Mouse (Mus musculus): ENCODE measurements around the gene Lsm2. TPM values are rescaled to one million over a fixed set of nuclear protein-coding genes. Genes with fewer than 3 reads are reported as not detected.

Lsm2 gene
- total RNA-seq (2023) = 10 to 100 TPM; 31.7 to 37.8 TPM

DNA sequence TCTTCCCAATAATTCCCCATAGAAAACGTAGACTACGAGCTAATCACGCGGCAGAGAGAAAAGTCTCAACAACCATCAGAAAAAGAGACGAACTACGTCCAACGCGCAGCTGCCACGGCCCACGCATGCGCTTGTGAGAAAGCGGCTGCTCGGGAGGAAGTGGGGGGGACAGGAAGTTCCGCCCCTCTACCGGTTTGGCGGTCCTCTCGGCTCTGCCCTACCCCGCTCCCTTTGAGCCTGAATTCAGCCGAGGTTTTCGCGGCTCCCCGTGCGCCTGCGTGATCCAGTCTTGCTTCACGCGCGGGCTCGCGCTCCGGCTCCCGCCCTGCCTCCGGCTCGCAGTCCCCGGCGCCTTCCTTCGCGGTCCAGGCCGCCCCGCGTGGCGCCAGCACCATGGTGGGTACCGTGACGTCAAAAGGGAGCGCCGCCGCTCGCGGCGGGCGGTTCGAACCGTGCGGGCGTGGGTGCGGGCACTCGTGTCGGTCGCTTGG is at the start of gene Lsm2:
Gene Lsm2 (plus strand): TSS at position 173 of the 491 bp plus-strand sequence.

DNA sequence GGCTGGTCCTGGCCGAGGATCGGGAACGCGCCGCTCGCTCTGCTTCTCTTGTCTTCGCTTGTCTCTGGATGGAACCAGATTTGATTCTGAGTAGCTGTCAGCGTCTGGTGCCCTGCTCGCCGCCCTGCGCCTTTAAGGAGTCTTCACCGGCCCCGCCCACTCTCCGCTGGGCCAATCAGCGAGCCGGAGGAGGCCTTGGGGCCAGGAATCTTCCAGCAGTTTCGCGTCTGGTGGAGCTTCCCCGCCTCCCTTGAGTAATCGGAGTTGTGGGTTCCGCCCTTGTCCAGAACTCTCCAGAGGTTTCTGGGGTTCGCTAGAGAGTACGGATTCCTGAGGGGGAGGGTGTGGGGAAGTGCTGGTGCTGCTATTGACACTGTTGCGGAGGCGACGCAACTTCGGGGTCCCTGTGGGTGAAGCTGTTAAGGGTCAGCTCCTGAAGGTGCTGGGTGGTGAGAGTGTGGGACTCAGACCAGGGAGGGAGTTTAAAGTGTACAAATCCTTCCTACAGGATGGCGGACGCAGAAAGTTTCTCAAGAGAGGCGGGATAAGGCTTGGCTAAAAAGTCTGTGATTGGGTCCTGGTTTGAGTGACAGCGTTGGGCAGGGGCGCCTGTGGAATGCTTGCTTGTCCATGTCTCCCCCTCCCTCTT is 22.4 kb upstream of the Lsm2 start, which contains the start of gene Hspa1b:
Gene Hspa1b (minus strand): TSS at position 109 of the 649 bp plus-strand sequence.

DNA sequence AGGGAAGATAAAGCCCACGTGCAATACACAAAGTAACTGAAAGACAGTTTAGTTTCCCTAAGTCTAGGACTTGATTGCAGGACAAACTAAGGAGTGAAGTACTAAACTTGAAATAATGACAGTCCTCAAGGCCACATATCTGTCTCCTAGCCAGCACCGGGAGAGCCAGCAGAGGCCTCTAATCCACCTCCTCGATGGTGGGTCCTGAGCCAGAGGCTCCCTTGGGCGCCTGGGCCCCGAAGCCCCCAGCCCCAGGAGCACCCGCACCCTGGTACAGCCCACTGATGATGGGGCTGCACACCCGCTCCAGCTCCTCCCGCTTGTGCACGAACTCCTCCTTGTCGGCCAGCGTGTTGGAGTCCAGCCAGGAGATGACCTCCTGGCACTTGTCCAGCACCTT is 11.8 kb upstream of the Lsm2 start, which contains the start of gene Gm20481:
Gene Gm20481 (plus strand): TSS at position 91 of the 400 bp plus-strand sequence.

DNA sequence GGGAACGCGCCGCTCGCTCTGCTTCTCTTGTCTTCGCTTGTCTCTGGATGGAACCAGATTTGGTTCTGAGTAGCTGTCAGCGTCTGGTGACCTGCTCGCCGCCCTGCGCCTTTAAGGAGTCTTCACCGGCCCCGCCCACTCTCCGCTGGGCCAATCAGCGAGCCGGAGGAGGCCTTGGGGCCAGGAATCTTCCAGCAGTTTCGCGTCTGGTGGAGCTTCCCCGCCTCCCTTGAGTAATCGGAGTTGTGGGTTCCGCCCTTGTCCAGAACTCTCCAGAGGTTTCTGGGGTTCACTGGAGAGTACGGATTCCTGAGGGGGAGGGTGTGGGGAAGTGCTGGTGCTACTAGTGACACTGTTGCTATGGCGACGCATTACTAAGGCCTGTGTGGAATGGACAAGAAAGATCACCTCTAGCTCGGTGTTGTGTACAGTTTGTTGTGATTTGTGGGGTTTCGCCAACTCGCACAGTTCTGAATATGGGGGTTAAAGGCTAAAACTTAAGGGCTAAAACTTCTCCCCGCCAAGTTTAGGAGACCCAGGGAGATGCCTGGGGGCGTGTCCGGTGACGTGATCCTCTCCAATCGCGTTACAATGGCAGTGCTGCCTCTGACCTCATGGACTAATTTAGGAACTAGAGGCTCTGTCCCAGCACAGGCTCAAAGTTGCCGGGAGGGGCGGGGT is 9.5 kb upstream of the Lsm2 start, which contains the start of the genes Hspa1a and Hspa1l:
Gene Hspa1a (minus strand): TSS at position 88 of the 681 bp plus-strand sequence.
Gene Hspa1l (plus strand): TSS at position 635 of the 681 bp plus-strand sequence.

DNA sequence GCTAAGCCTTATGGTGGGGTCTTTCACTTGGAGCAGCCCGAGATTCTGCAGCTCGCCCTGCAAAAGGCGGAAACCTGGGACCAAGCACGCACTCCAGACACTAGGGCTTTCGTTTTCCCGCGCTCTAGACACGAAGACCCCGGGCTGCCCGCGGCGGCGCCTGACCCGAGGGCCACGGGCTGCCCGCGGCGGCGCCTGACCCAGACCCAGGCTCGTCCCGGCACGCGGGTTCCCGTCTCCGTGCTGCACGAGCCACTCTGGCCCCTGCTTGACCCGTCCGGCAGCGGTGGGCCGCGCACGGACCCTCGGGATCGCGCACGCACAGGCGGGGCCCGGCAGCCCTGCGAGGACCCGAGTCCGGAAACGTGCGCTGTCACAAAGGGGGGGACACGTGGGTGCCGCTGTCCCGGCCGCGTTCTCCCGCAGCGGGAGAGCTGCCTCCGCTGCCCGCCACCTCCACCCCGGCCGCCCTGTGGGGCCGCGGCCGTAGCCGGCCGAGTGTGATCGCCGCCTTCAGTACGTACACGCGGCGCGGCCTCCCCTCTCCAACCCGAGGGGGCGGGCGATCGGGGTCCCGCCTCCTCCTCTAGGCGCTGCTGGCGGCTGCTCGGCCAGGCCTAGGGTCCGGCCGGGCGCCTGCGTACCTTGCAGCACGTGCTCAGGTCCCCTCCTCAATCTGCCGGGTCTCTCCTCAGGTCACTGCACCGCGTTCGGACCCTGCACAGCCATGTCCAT is 19.2 kb downstream of the Lsm2 start, which contains the start of gene Vars:
Gene Vars (plus strand): TSS at position 271 of the 735 bp plus-strand sequence.

DNA sequence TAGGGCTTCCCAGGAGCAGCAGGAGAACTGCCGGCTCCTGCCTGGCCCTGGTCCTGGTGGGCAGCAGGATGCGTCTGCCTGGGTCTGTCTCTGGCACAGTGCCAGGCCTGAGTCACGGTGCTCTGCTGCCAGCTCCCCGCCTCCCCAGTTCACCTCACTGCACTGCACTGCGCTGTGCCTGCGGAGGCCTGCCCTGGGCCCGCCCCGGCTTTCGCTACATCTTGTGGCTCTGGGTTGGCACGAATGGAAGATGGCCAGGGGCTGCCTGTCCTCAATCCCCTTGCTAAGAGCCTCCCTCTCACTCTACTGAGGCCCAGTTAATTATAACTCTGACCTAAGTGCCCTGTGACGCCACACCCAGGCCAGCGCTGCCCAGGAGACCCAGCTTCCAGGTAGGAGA is 34.7 kb downstream of the Lsm2 start, which contains the start of gene Vwa7:
Gene Vwa7 (plus strand): TSS at position 204 of the 400 bp plus-strand sequence.

DNA sequence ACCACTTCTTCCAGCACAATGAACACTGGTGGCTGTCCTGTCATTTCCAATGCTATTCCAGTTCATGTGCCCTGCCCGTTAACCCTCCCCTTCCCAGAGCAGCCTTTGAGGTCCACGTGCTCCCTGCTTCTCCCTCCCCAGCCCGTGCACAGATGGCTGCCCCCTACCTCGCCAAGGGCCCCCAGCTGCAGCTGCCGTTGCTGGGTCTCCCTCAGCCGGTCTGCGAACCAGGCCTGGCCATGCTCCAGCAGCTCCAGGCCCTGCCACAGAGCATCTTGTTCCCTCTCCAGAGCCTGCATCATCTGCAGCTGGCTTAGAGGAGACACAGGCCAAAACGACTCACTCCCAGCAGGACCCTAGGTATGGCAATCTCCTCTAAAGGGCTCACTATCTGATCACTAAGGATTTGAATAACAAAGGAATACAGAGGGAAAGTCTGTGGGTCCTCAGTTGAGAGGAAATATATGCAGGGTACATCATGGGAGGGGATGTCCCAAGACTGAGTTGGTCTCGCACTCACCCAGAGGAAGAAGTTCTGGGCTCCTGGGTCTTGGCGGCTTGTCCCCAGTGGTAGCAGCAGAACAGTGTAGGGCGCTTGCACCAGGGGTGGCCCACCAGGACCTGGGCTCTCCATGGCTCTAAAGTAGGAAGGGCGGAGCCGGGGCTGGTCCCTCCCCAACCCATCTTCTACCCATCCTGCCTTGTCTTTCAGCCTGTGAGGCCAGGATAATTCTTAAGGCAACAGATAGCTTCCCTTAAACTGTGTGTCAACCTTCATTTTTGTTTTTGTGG is 45.8 kb downstream of the Lsm2 start, which contains the start of gene Sapcd1:
Gene Sapcd1 (minus strand): TSS at position 740 of the 792 bp plus-strand sequence.

Other genes starting within 250 kb of the Lsm2 start
- gene C4b, start 238.0 kb upstream of the Lsm2 start, total RNA-seq (2023) = 1 to 10 TPM in 1 of 2 experiments, under 1 TPM in 1; 0.93 to 1.6 TPM
- gene Cyp21a1, start 177.3 kb upstream of the Lsm2 start, total RNA-seq (2023) = not detected
- 10 to 100 TPM; 57.0 to 64.6 TPM for gene Stk19, start 144.9 kb upstream of the Lsm2 start, total RNA-seq (2023)
- 10 to 100 TPM; 74.3 to 76.9 TPM for gene Dxo, start 144.8 kb upstream of the Lsm2 start, total RNA-seq (2023)
- gene Skiv2l, start 131.7 kb upstream of the Lsm2 start, total RNA-seq (2023) = 100 to 1,000 TPM; 102 to 116 TPM
- 10 to 100 TPM; 29.5 to 31.1 TPM for gene Nelfe, start 131.5 kb upstream of the Lsm2 start, total RNA-seq (2023)
- gene Cfb, start 119.3 kb upstream of the Lsm2 start, total RNA-seq (2023) = under 1 TPM in 1 of 2 experiments, not detected in 1; 0.38 TPM
- 1 to 10 TPM; 4.7 to 5.7 TPM for gene Zbtb12, start 102.4 kb upstream of the Lsm2 start, total RNA-seq (2023)
- not detected for gene Gm20547, start 99.8 kb upstream of the Lsm2 start, total RNA-seq (2023)
- 1 to 10 TPM in 1 of 2 experiments, under 1 TPM in 1; 0.35 to 2.6 TPM for gene C2, start 83.6 kb upstream of the Lsm2 start, total RNA-seq (2023)
- 100 to 1,000 TPM; 127 to 138 TPM for gene Ehmt2, start 83.4 kb upstream of the Lsm2 start, total RNA-seq (2023)
- not detected for gene Slc44a4, start 67.4 kb upstream of the Lsm2 start, total RNA-seq (2023)
- 10 to 100 TPM; 43.5 to 54.2 TPM for gene Neu1, start 50.6 kb upstream of the Lsm2 start, total RNA-seq (2023)
- gene Hspa1b, start 22.6 kb upstream of the Lsm2 start, total RNA-seq (2023) = 10 to 100 TPM; 10.4 to 11.9 TPM
- gene Gm20481, start 11.9 kb upstream of the Lsm2 start, total RNA-seq (2023) = not detected
- gene Hspa1a, start 9.7 kb upstream of the Lsm2 start, total RNA-seq (2023) = 1 to 10 TPM; 3.2 to 3.6 TPM
- not detected for gene Hspa1l, start 9.2 kb upstream of the Lsm2 start, total RNA-seq (2023)
- gene Vars, start 19.1 kb downstream of the Lsm2 start, total RNA-seq (2023) = 100 to 1,000 TPM; 113 to 115 TPM
- gene Vwa7, start 34.7 kb downstream of the Lsm2 start, total RNA-seq (2023) = under 1 TPM; 0.47 to 0.52 TPM
- gene Sapcd1, start 46.2 kb downstream of the Lsm2 start, total RNA-seq (2023) = 1 to 10 TPM in 1 of 2 experiments, not detected in 1; 2.3 TPM
- 1 to 10 TPM; 2.0 to 3.3 TPM for gene Msh5, start 64.9 kb downstream of the Lsm2 start, total RNA-seq (2023)
- 100 to 1,000 TPM; 161 to 180 TPM for gene Clic1, start 68.1 kb downstream of the Lsm2 start, total RNA-seq (2023)
- 1 to 10 TPM in 1 of 2 experiments, under 1 TPM in 1; 0.86 to 4.1 TPM for gene Ddah2, start 77.2 kb downstream of the Lsm2 start, total RNA-seq (2023)
- gene Ly6g6c, start 83.5 kb downstream of the Lsm2 start, total RNA-seq (2023) = not detected
- not detected for gene Mpig6b, start 84.3 kb downstream of the Lsm2 start, total RNA-seq (2023)
- gene Ly6g6e, start 95.0 kb downstream of the Lsm2 start, total RNA-seq (2023) = not detected
- gene Ly6g6d, start 96.2 kb downstream of the Lsm2 start, total RNA-seq (2023) = not detected
- gene Ly6g6f, start 103.7 kb downstream of the Lsm2 start, total RNA-seq (2023) = not detected
- gene Abhd16a, start 107.4 kb downstream of the Lsm2 start, total RNA-seq (2023) = 10 to 100 TPM; 73.4 to 81.3 TPM
- not detected for gene Ly6g5c, start 126.4 kb downstream of the Lsm2 start, total RNA-seq (2023)
- gene Ly6g5b, start 133.6 kb downstream of the Lsm2 start, total RNA-seq (2023) = 1 to 10 TPM; 2.7 to 5.4 TPM
- gene Gpank1, start 139.6 kb downstream of the Lsm2 start, total RNA-seq (2023) = 10 to 100 TPM; 33.5 to 34.9 TPM
- gene Csnk2b, start 140.2 kb downstream of the Lsm2 start, total RNA-seq (2023) = 100 to 1,000 TPM; 152 to 162 TPM
- gene D17H6S53E, start 144.5 kb downstream of the Lsm2 start, total RNA-seq (2023) = 10 to 100 TPM; 26.0 to 26.8 TPM
- gene Apom, start 150.2 kb downstream of the Lsm2 start, total RNA-seq (2023) = 1 to 10 TPM in 1 of 2 experiments, under 1 TPM in 1; 0.55 to 1.7 TPM
- 100 to 1,000 TPM; 403 to 408 TPM for gene Bag6, start 153.3 kb downstream of the Lsm2 start, total RNA-seq (2023)
- gene Prrc2a, start 183.0 kb downstream of the Lsm2 start, total RNA-seq (2023) = 100 to 1,000 TPM; 299 to 313 TPM
- 1 to 10 TPM; 1.2 to 2.0 TPM for gene Aif1, start 194.2 kb downstream of the Lsm2 start, total RNA-seq (2023)
- gene Lst1, start 206.6 kb downstream of the Lsm2 start, total RNA-seq (2023) = 1 to 10 TPM; 4.5 to 8.7 TPM
- gene Ltb, start 212.6 kb downstream of the Lsm2 start, total RNA-seq (2023) = 100 to 1,000 TPM; 598 to 633 TPM
- 10 to 100 TPM; 17.7 to 18.6 TPM for gene Tnf, start 220.1 kb downstream of the Lsm2 start, total RNA-seq (2023)
- 10 to 100 TPM; 14.1 to 17.3 TPM for gene Lta, start 223.5 kb downstream of the Lsm2 start, total RNA-seq (2023)
- gene Gm16181, start 239.0 kb downstream of the Lsm2 start, total RNA-seq (2023) = not detected